Mouse (Mus musculus): ENCODE results near the gene Sucla2.

GRCm38 (mm10) chr14:73574053-73574452 is 48.9 kb downstream of the Sucla2 start:
- TF ChIP-seq MAX (IDR thresholded peaks at IDR 0.05): no peak
- no peak for TF ChIP-seq MYOG (IDR thresholded peaks at IDR 0.05; ENCODE audit: control insufficient read depth, extremely low read depth, insufficient read length)

Data from C2C12 (cell line).